Mouse (Mus musculus): ENCODE results near the gene Vkorc1l1. TPM values are rescaled to one million over a fixed set of nuclear protein-coding genes. Genes with fewer than 3 reads are reported as not detected.

The Vkorc1l1 gene
- total RNA-seq, 1 experiment, result 48.1 TPM

GRCm38 (mm10) chr5:130000735-130001134, 59.0 kb downstream of the Vkorc1l1 start:
- no peak for DNase-seq (ENCODE audit: low read depth, low spot score)
- Histone ChIP-seq H3K27ac (ENCODE audit: insufficient read depth, low read depth, low read length, poor library complexity, severe bottlenecking) (no peak overlapping the region), H3K4me3 (ENCODE audit: insufficient read depth in 1 of 2, low read depth in 1 of 2, low read length in 2 of 2, poor library complexity in 1 of 2, severe bottlenecking in 1 of 2) (no peak overlapping the region), H3K9ac (ENCODE audit: insufficient read depth, low read depth, low read length, poor library complexity, severe bottlenecking) (no peak overlapping the region), H3K36me3 (ENCODE audit: control insufficient read depth, insufficient read depth, low read length, poor library complexity, severe bottlenecking) (no peaks in the 10 kb centered on the region; the same call in 1 of the 2 replicates), H3K9me3 (ENCODE audit: control insufficient read depth, insufficient read depth, low read depth, low read length) (no peaks in the 10 kb centered on the region), H3K4me1 (ENCODE audit: control insufficient read depth in 2 of 2, insufficient read depth in 2 of 2, low read length in 2 of 2, poor library complexity in 1 of 2) (peaks cover 3 to 19% of the 10 kb centered on the region in 2 experiments; a peak in 3 of 4 replicates)
- TF ChIP-seq MAFK (IDR thresholded peaks at IDR 0.05; ENCODE audit: insufficient read depth, low read depth, low read length) (no peak), HCFC1 (IDR thresholded peaks at IDR 0.05; ENCODE audit: borderline replicate concordance, insufficient read depth, low read length) (no peak), ZC3H11A (IDR thresholded peaks at IDR 0.05; ENCODE audit: borderline replicate concordance, low read depth, low read length) (no peak), CHD2 (IDR thresholded peaks at IDR 0.05; ENCODE audit: low read depth, low read length) (no peak)
- in situ Hi-C loops (cut with MboI; ENCODE audit: low sequenced_read_pairs in 2 of 2, unreplicated experiment in 2 of 2), result no loop called here

DNA sequence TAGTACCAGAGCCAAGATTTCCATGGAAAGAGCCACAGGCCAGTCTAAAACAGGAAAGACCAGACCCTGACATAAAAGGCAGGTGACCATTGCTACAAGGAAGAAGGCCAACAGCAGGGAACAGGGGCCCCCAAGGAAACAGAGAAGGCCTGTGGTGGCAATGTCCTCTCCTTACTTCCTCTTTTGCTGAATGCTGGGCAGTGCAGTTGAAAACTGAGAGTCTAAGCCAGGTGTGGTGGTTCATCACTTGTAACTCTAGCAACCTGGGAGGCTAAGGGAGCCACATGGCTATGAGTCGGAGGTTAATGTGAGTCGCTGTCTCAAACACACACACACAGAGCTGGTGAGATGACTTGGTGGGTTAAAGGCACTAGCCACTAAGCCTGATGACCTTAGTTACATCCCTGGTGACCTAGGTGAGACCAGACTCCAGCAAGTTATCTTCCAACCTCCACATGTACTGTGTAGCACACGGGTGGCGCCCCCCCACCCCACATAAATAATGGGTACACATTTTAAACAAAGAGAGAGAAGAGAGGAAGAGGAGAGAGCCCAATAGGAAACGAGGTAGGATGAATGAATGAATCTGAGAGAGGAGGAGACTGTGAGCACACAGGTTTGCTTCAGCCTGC, 59.7 kb downstream of the Vkorc1l1 start:
- H3K36me3 ChIP-seq (ENCODE audit: control insufficient read depth, insufficient read depth, low read length, poor library complexity, severe bottlenecking), result no peaks in the 10 kb centered on the region; the same call in 1 of the 2 replicates
- TF ChIP-seq CHD2 (IDR thresholded peaks at IDR 0.05; ENCODE audit: low read depth, low read length) (no peak), ZNF384 (IDR thresholded peaks at IDR 0.05; ENCODE audit: low read depth, low read length) (no peak), MAFK (IDR thresholded peaks at IDR 0.05; ENCODE audit: insufficient read depth, low read depth, low read length) (no peak), HCFC1 (IDR thresholded peaks at IDR 0.05; ENCODE audit: borderline replicate concordance, insufficient read depth, low read length) (no peak), ZC3H11A (IDR thresholded peaks at IDR 0.05; ENCODE audit: borderline replicate concordance, low read depth, low read length) (no peak)
- H3K4me3 ChIP-seq (ENCODE audit: insufficient read depth in 1 of 2, low read depth in 1 of 2, low read length in 2 of 2, poor library complexity in 1 of 2, severe bottlenecking in 1 of 2), result peak overlapping the region in 1 of 2 experiments; percentile 83; a peak in 3 of 4 replicates
- H3K4me1 ChIP-seq (ENCODE audit: control insufficient read depth in 2 of 2, insufficient read depth in 2 of 2, low read length in 2 of 2, poor library complexity in 1 of 2), result peaks cover 3 to 19% of the 10 kb centered on the region in 2 experiments; a peak in 3 of 4 replicates
- in situ Hi-C loops (cut with MboI; ENCODE audit: low sequenced_read_pairs in 2 of 2, unreplicated experiment in 2 of 2), result no loop called here
- no peaks in the 10 kb centered on the region for H3K9me3 ChIP-seq (ENCODE audit: control insufficient read depth, insufficient read depth, low read depth, low read length)
- no peak overlapping the region for H3K27ac ChIP-seq (ENCODE audit: insufficient read depth, low read depth, low read length, poor library complexity, severe bottlenecking)
- H3K9ac ChIP-seq (ENCODE audit: insufficient read depth, low read depth, low read length, poor library complexity, severe bottlenecking), result no peak overlapping the region
- DNase-seq (ENCODE audit: low read depth, low spot score), result no peak

- TF ChIP-seq MAFK (IDR thresholded peaks at IDR 0.05; ENCODE audit: insufficient read depth, low read depth, low read length) (no peak), HCFC1 (IDR thresholded peaks at IDR 0.05; ENCODE audit: borderline replicate concordance, insufficient read depth, low read length) (peak; percentile 60; the same call in 1 of the 2 replicates), ZC3H11A (IDR thresholded peaks at IDR 0.05; ENCODE audit: borderline replicate concordance, low read depth, low read length) (no peak; the same call in 1 of the 2 replicates), ZNF384 (IDR thresholded peaks at IDR 0.05; ENCODE audit: low read depth, low read length) (no peak)
Measured at GRCm38 (mm10) chr5:130002301-130003146, 60.8 kb downstream of the Vkorc1l1 start, which contains the start of gene Gusb. Gene Gusb (minus strand): TSS chr5:130003049.

GRCm38 (mm10) chr5:130003229-130003628, 61.5 kb downstream of the Vkorc1l1 start:
- in situ Hi-C loops (cut with MboI; ENCODE audit: low sequenced_read_pairs in 2 of 2, unreplicated experiment in 2 of 2), result no loop called here
- no peak overlapping the region for H3K9ac ChIP-seq (ENCODE audit: insufficient read depth, low read depth, low read length, poor library complexity, severe bottlenecking)
- no peak overlapping the region for H3K27ac ChIP-seq (ENCODE audit: insufficient read depth, low read depth, low read length, poor library complexity, severe bottlenecking)
- TF ChIP-seq CHD2 (IDR thresholded peaks at IDR 0.05; ENCODE audit: low read depth, low read length), result no peak
- no peak for TF ChIP-seq MAFK (IDR thresholded peaks at IDR 0.05; ENCODE audit: insufficient read depth, low read depth, low read length)
- TF ChIP-seq ZC3H11A (IDR thresholded peaks at IDR 0.05; ENCODE audit: borderline replicate concordance, low read depth, low read length), result no peak
- no peak for TF ChIP-seq HCFC1 (IDR thresholded peaks at IDR 0.05; ENCODE audit: borderline replicate concordance, insufficient read depth, low read length)
- TF ChIP-seq ZNF384 (IDR thresholded peaks at IDR 0.05; ENCODE audit: low read depth, low read length), result no peak
- no peaks in the 10 kb centered on the region; the same call in 1 of the 2 replicates for H3K36me3 ChIP-seq (ENCODE audit: control insufficient read depth, insufficient read depth, low read length, poor library complexity, severe bottlenecking)
- H3K9me3 ChIP-seq (ENCODE audit: control insufficient read depth, insufficient read depth, low read depth, low read length), result no peaks in the 10 kb centered on the region
- peak overlapping the region in 1 of 2 experiments; percentile 67; a peak in 2 of 4 replicates for H3K4me3 ChIP-seq (ENCODE audit: insufficient read depth in 1 of 2, low read depth in 1 of 2, low read length in 2 of 2, poor library complexity in 1 of 2, severe bottlenecking in 1 of 2)
- H3K4me1 ChIP-seq (ENCODE audit: control insufficient read depth in 2 of 2, insufficient read depth in 2 of 2, low read length in 2 of 2, poor library complexity in 1 of 2), result peaks cover 3 to 14% of the 10 kb centered on the region in 2 experiments; a peak in 3 of 4 replicates
- DNase-seq (ENCODE audit: low read depth, low spot score), result no peak

More at GRCm38 (mm10) chr5:130002301-130003146, 60.8 kb downstream of the Vkorc1l1 start, which contains the start of gene Gusb:
- Histone ChIP-seq H3K9me3 (ENCODE audit: control insufficient read depth, insufficient read depth, low read depth, low read length) (no peaks in the 10 kb centered on the region), H3K4me1 (ENCODE audit: control insufficient read depth in 2 of 2, insufficient read depth in 2 of 2, low read length in 2 of 2, poor library complexity in 1 of 2) (peaks cover 3 to 19% of the 10 kb centered on the region in 2 experiments; a peak in 3 of 4 replicates), H3K36me3 (ENCODE audit: control insufficient read depth, insufficient read depth, low read length, poor library complexity, severe bottlenecking) (no peaks in the 10 kb centered on the region; the same call in 1 of the 2 replicates), H3K27ac (ENCODE audit: insufficient read depth, low read depth, low read length, poor library complexity, severe bottlenecking) (no peak within 1 kb of the TSS), H3K4me3 (ENCODE audit: insufficient read depth in 1 of 2, low read depth in 1 of 2, low read length in 2 of 2, poor library complexity in 1 of 2, severe bottlenecking in 1 of 2) (peak within 1 kb of the TSS; percentile 67 to 83), H3K9ac (ENCODE audit: insufficient read depth, low read depth, low read length, poor library complexity, severe bottlenecking) (peak within 1 kb of the TSS; percentile 73)
- DNase-seq (ENCODE audit: low read depth, low spot score), result no peak
- in situ Hi-C loops (cut with MboI; ENCODE audit: low sequenced_read_pairs in 2 of 2, unreplicated experiment in 2 of 2), result no loop called here

All from ES-E14 (cell line).